Mouse (Mus musculus) layer of hippocampus, adult 2 months (tissue): Measurements from ENCODE around the gene Lrrc8d. TPM values are rescaled to one million over a fixed set of nuclear protein-coding genes. Genes with fewer than 3 reads are reported as not detected.

Source experiments
- DNase-seq, 2 experiments: peaks; one replicate each; pipeline ENCODE4 v3.0.0; 2022; ENCODE audit warnings: low spot score in 2 of 2
- H3K27ac ChIP-seq: fragments of 200-600 bp; 2 replicates; pipeline ENCODE4 v1.8.1; 2022
- H3K4me3 ChIP-seq: fragments of 200-600 bp; 2 replicates; pipeline ENCODE4 v1.8.1; 2022; ENCODE audit warnings: mild to moderate bottlenecking
- CTCF ChIP-seq: fragments of 200-600 bp; conservative IDR thresholded peaks from 2 replicates; pipeline ENCODE4 v1.8.1; 2022; ENCODE audit warnings: antibody characterized with exemption, mild to moderate bottlenecking, moderate library complexity
- total RNA-seq, 2 experiments: library from RNA; stranded (reverse); gene quantifications; 2 replicates each; pipeline ENCODE4 v1.2.3; 2021

The Lrrc8d gene
- total RNA-seq, 2 experiments from 2014 or later: 49.9 to 52.7 TPM

GRCm38 (mm10) chr5:105872176-105872575, 172.4 kb downstream of the Lrrc8d start:
- TF ChIP-seq CTCF: no peak
- no peak for DNase-seq
- no peak overlapping the region for H3K27ac ChIP-seq
- H3K4me3 ChIP-seq: no peak overlapping the region

DNA sequence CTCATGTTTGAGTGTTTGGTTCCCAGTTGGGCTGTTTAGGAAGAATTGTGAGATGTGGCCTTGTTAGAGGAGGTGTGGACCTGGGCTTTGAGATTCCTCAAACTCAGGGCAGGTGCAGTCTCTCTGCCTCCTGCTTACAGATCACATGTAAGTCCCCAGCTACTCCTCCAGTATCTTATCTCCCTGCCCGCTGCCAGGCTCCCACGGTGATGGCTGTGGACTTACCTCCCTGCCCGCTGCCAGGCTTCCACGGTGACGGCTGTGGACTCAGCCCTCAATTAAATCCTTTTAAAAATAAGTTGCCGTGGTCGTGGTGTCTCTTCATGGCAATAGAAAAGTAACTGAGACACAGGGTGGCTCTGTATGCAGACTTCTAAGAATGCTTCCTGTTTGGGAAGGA, 173.1 kb downstream of the Lrrc8d start:
- Histone ChIP-seq H3K4me3 (no peak overlapping the region), H3K27ac (no peak overlapping the region)
- DNase-seq: no peak
- TF ChIP-seq CTCF: no peak

GRCm38 (mm10) chr5:105873774-105874173, 174.0 kb downstream of the Lrrc8d start:
- Histone ChIP-seq H3K4me3 (no peak overlapping the region), H3K27ac (no peak overlapping the region)
- DNase-seq: no peak
- no peak for TF ChIP-seq CTCF

DNA sequence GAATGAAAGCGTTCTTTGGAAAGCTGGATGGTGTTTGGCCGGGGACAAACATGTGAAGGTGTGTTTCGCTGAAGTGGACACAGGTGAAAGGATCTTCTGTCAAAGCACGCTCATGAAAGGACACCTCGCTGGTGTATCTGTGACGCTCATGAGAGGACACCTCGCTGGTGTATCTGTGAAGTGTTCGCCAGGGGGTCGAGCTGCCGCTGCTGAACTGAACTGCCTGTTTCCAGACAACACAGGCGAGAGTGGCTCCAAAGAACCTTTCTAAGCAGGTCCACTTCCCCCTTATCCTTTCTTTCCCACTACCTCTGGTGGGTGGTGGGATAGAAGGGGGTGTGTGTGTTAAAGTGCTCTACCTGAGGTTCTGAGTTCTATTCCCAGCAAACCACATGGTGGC, 174.7 kb downstream of the Lrrc8d start:
- no peak for TF ChIP-seq CTCF
- no peak overlapping the region for H3K4me3 ChIP-seq

DNA sequence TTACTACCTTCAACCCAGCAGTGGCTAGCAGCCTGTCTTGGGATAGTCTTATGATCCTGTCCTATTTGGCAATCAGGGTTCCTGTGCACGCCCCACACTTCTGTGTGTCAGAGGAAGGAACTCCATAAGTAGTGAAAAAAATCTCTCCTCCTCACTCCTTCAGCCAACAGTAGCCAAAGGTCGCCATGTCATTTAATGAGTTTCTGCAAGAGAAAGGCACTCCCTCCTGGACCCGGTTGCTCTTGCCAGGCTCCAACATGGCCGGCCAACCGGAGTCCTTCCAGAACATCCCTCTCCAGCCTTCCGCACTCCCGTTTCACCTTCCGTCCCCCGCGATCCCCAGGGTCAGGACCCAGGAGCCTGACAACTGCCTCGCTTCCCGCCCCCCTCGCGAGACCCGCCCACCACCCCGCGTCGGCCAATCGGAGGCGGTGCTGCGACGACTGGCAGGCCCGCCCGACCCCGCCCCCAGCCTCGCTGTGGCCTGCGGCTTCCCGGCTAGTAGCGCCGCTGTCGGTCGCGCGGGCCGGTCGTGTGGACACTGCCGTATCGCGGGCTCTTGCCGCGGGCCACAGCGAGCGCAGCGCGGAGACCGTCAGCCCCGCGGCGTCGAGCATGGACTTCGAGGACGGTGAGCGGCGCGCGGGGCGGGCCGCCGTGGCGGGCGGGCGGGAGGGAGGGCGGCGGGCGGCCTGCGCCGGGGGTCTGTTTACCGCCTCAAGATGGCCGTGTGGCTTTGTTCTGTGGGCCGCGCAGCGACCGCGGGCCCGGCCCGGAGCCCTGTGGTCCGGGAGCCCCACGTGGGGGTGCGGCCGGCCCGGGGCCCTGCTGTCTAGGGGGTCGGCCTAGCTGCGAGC, 176.5 kb downstream of the Lrrc8d start, which contains the start of gene Zfp326:
Gene Zfp326 (plus strand): TSS at position 498 of the 857 bp plus-strand sequence.
- peak within 1 kb of the TSS; percentile 92 for H3K27ac ChIP-seq
- no peak for TF ChIP-seq CTCF
- H3K4me3 ChIP-seq: peak within 1 kb of the TSS; percentile 88
- DNase-seq: peak; percentile 81 to 88

More for the DNA sequence above, 174.7 kb downstream of the Lrrc8d start:
- H3K27ac ChIP-seq: no peak overlapping the region
- no peak for DNase-seq

DNA sequence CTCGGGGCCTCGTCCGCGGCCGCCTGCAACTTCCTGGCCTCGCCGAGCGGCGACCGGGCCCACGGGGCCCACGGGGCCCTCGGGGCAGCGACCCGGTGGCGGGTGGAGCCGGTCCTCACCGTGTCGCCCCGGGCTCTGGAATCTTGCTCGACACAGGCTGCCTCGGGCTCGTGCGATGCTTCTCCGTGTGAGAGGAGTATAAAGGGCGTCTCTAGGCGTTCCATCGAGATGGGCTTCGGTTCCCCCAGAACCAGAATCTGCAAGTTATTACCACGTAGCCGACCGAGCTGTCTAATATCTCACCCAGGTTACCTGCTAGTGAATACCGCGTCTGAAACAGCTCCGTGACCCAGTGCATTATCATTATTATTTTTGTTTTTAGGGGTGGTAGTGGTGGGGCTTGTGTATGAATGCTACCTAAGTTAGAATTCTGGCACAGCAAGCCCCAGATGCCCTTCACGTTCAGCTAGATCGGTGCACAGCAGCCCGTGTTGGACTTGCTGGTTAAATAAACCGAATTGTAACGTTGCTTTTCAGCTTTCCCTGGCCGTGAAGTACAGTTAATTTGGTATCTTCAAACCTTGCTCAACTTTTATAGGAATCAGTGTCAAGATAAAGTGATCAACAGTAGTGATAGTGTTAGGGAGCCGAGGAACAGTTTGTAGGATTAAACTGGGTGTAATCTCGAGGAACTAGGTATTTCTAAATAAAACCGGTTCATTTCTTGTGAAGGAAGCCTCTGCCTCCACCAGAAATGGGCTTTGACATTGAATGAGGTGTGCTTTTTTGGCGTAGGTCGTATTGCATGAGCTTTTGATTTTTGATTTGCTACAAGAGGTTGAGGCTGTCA, 177.4 kb downstream of the Lrrc8d start:
- H3K4me3 ChIP-seq: peak overlapping the region; percentile 88
- peak in 1 of 2 experiments; percentile 39 for DNase-seq
- peak overlapping the region; percentile 92 for H3K27ac ChIP-seq
- no peak for TF ChIP-seq CTCF

Other genes with a start within 250 kb of the Lrrc8d start
- gene Lrrc8c, start 180.6 kb upstream of the Lrrc8d start, total RNA-seq: 10 to 100 TPM; 29.8 to 30.7 TPM
- 10 to 100 TPM; 37.7 to 37.9 TPM for gene Zfp326, start 176.6 kb downstream of the Lrrc8d start, total RNA-seq